Mouse (Mus musculus) layer of hippocampus, adult 2 months (tissue): ENCODE data around the gene Atxn2. TPM values are rescaled to one million over a fixed set of nuclear protein-coding genes. Genes with fewer than 3 reads are reported as not detected.
A peak's percentile ranks its signal among the peaks of the same experiment; 100 is the strongest.

Experiments
- DNase-seq, 2 experiments: peaks; one replicate each; pipeline ENCODE4 v3.0.0; 2022; ENCODE audit warnings: low spot score in 2 of 2
- H3K27ac ChIP-seq: fragments of 200-600 bp; 2 replicates; pipeline ENCODE4 v1.8.1; 2022
- H3K4me3 ChIP-seq: fragments of 200-600 bp; 2 replicates; pipeline ENCODE4 v1.8.1; 2022; ENCODE audit warnings: mild to moderate bottlenecking
- CTCF ChIP-seq: fragments of 200-600 bp; conservative IDR thresholded peaks from 2 replicates; pipeline ENCODE4 v1.8.1; 2022; ENCODE audit warnings: antibody characterized with exemption, mild to moderate bottlenecking, moderate library complexity
- total RNA-seq, 2 experiments: library from RNA; stranded (reverse); gene quantifications; 2 replicates each; pipeline ENCODE4 v1.2.3; 2021

Atxn2 gene
- total RNA-seq, 2 experiments from 2014 or later = 216 to 227 TPM

DNA sequence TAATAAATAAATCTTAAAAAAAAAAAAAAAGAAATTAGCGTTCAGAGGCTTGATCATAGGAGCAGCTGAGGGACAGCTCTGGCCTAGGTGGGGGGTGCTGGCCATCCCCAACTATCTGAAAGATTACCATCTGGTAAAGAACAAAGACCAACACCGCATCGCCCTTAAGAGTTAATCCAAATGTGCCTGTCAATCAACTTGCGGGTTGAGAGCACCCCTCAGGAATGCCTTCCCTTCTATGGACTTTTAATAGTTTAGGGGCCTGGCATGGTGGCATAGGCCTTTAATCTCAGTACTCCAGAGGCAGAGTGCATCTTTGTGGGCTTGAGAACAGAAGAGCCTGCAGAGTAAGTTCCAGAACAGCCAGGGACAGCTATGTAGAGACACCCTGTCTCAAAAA, 18.2 kb upstream of the Atxn2 start:
- H3K27ac ChIP-seq = no peak overlapping the region
- no peak for DNase-seq
- no peak overlapping the region for H3K4me3 ChIP-seq
- TF ChIP-seq CTCF = no peak

DNA sequence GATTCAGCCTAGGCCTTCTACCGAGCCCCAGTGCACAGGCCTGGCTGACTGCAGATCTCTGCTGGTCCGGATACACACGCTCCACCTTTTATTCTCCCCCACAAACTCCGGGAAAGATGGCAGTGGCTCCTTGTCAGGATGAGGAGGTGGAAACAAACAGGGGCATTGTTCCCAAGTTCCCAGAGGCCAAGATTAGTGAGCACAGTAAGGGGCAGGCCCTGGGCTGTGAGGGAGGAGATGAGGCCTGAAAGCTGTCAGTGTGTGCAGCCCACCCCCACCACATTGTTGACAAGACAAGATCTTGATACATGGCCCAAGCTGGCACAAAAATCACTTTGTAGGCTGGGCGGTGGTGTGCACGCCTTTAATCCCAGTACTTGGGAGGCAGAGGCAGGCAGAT, 14.4 kb upstream of the Atxn2 start:
- no peak for DNase-seq
- no peak for TF ChIP-seq CTCF
- Histone ChIP-seq H3K4me3 (no peak overlapping the region), H3K27ac (no peak overlapping the region)

GRCm38 (mm10) chr5:121699891-121700290, 11.2 kb upstream of the Atxn2 start:
- no peak overlapping the region for H3K4me3 ChIP-seq
- no peak for TF ChIP-seq CTCF
- H3K27ac ChIP-seq = no peak overlapping the region
- DNase-seq = no peak

DNA sequence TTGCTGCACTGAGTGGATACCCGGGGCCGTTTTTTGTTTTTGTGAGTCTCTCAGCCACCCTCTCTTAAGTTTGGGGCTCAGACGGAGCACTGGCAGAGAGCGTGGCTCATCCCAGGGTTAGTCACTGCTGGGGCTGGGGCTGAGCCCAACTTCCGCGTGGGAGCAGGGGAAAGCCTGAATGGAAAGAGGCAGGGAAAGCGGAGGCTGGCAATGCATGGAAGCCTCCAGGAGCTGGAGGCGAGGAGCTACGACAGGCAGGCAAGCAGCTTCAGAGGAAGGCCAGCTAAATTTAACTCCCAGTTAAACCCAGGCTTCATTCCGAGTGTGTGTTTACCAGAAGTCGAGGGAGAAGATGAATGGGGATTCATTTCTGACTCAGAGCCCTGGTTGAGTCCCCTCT, 10.6 kb upstream of the Atxn2 start:
- DNase-seq = peak; percentile 31 to 81
- no peak for TF ChIP-seq CTCF
- peak overlapping the region; percentile 4; the same call in 1 of the 2 replicates for H3K27ac ChIP-seq
- peak overlapping the region; percentile 24; the same call in 1 of the 2 replicates for H3K4me3 ChIP-seq

DNA sequence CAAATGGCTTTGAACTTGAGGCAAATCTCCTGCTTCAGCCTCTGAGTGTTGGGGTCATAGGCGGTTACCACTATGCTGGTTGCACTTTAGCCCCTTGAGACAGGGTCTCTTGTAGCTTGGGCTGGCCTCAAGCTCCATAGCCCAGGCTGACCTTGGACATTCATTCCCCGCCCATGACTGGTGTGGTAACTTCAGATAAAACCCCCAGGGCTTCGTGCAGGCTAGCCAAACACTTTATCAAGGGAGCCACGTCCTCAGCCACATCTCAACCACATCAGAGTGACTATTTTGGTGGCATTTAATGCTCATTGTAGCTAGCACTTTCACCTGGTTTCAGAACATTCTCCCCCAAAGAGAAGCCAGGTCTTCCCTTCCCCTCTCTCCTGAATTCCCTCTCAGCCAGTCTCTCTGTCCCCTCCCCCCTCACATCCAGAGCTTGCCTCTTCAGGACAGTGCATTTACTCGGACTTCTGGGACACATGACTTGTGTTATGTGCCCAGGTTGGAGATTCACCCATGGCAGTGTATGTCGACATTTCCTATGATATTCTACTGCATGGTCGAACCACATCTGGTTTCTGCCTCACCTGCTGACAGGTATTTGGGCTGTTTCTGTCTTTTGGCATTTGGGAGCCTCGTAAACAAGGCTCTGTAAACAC, 9.9 kb upstream of the Atxn2 start:
- TF ChIP-seq CTCF = no peak

GRCm38 (mm10) chr5:121703341-121703740, 7.8 kb upstream of the Atxn2 start:
- no peak for TF ChIP-seq CTCF
- no peak for DNase-seq
- Histone ChIP-seq H3K27ac (no peak overlapping the region), H3K4me3 (no peak overlapping the region)

More for the DNA sequence above, 9.9 kb upstream of the Atxn2 start:
- no peak overlapping the region for H3K4me3 ChIP-seq
- no peak for DNase-seq
- no peak overlapping the region for H3K27ac ChIP-seq

DNA sequence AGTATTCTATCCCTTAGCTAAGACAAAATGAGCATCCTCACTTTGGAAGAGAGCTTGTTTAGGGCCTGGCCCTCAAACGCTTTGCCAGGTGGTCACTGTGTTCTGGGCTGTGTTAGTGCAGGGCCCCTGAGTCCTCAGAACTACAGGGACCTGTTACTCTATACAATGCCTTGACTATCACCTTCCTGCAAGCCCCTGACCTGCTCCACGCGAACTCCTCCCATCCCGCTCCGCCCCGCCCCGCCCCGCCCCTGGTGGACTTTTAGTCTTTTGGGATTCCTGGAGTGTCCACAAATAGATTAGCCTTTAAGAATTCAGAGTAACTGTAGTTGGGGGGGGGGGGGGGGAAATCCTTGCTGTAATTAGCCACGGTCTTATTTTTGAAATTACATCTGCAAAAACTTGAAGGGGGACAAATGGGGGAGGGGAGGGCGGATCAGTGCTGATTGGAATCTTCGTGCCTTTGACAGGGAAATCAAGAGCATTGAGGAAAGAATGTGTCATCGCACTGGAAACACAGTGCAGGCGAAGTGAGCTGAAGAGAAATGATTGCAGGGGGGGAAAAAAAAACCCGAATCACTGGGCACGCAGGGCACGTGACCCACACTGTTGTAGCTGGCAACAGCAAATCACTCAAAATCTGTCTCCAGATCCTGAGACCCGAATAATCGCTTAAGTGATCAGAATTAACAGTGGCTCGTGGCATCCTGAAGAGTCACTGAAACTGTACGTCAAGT, 6.5 kb upstream of the Atxn2 start:
- peak overlapping the region; percentile 39 for H3K4me3 ChIP-seq
- no peak overlapping the region for H3K27ac ChIP-seq
- TF ChIP-seq CTCF = no peak
- no peak for DNase-seq

DNA sequence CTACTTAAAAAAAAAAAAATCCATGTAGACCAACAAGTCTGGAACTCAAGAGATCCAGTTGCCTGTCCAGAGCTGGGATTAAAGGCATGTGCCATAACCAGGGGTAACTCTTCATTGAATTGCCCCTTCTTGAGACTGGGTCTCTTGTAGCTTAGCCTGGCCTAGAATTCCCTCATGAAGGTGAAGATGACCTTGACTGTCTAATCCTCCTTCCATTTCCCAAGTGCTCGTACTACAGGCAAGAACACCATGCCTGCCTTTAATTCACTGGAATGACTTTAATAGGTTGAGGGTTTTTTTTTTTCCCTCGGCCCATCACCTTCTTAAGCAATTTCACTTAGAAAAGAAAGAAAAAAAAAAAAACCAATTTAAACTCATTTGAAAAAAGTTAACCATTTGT, 735 bp upstream of the Atxn2 start:
- TF ChIP-seq CTCF = no peak
- H3K4me3 ChIP-seq = peak overlapping the region; percentile 86
- DNase-seq = no peak
- peak overlapping the region; percentile 97; the same call in 1 of the 2 replicates for H3K27ac ChIP-seq

- no peak for TF ChIP-seq CTCF
- peak overlapping the region; percentile 97 for H3K27ac ChIP-seq
- DNase-seq = no peak
- peak overlapping the region; percentile 86 for H3K4me3 ChIP-seq
These were observed 325 bp upstream of the Atxn2 start for GRCm38 (mm10) chr5:121710851-121711173.

- DNase-seq = no peak
- Histone ChIP-seq H3K4me3 (peak overlapping the region; percentile 86), H3K27ac (peak overlapping the region; percentile 97)
- TF ChIP-seq CTCF = no peak
These were observed 743 bp downstream of the Atxn2 start for GRCm38 (mm10) chr5:121711928-121712231.

DNA sequence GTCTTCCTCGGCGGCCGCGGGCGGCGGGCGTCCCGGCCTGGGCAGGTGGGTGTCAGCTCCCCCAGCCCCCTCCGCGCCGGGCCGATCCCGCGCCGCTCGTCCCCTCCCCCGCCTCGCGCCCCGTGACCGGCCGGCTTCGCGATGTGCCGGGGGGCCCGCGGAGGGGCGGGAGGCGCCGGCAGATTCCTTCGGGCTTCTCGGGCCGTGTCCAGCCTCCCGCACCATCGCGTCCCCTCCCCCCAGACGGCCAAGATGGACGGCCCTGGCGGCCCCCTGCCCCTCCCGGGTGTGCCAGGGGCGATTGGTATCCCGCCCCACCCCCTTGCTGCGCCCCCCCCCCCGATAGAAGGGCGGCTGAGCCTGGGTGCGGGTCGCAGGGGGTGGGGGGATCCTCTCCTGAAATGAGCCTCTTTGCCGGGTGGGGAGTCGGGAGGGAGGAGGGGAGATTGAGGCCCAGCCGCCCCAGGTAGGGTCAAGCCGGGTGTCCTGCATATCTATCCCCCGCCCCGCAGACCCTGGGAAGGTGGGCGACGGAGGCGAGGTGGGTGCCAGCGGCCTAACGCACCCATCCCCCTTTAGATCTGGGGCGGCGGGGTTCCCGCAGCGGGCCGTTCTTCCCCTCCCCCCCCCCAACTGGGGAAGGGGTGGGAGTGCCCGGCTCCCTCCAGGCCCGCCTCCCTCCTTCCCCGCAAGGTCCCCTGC, 1.2 kb downstream of the Atxn2 start:
- no peak for DNase-seq
- peak overlapping the region; percentile 97 for H3K27ac ChIP-seq
- peak overlapping the region; percentile 86 for H3K4me3 ChIP-seq
- no peak for TF ChIP-seq CTCF

DNA sequence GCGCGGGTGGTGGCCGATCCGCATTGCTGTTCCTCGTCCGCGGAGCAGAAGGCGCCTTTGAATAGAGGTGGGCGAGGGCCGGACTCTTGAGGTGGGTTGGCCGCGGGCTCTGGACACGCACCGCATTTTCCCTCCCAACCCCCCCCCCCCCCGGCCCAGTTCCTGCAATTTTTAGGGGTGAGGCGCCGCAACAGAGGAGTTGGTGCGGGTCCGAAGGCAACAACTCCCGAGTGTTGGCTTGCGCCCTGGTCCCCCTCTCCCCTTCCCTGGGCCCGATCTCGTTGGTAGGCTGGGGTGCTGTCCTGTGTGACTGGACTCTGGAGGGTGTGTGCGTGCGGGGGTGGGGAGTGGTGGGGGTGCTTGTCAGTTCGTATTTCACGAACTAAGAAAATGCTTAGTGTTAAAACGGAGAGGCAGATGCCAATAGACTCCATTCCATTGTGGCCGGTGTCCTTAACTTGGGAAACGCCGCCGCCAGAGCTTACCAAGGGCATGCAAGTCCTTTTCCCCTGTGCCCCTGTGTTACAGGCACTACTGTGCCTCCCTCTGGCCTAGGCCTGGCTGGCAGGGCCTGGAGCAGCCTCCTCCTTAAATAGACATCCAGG, 1.9 kb downstream of the Atxn2 start:
- Histone ChIP-seq H3K27ac (peak overlapping the region; percentile 97), H3K4me3 (peak overlapping the region; percentile 86)
- no peak for DNase-seq
- TF ChIP-seq CTCF = peak; percentile 25

DNA sequence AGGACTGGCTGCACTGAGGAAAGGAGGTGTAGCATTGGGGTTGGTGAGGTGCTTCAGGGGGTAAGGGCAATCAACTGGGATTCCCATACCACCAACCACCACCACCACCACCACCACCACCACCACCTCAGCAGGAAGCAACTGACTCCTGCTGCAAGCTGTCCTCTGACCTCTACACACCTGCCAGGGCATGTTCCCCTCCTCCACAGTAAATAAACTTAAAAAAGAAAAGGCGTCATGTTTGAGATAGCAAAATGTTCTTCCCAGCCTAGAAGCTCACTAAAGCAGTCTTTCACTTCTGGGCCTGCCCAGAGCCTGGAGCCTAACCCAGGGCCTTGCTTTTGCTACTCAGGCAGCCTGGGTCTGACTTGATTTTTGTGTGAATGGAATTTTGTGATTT, 3.2 kb downstream of the Atxn2 start:
- TF ChIP-seq CTCF = no peak
- Histone ChIP-seq H3K27ac (no peak overlapping the region), H3K4me3 (no peak overlapping the region)
- no peak for DNase-seq
